Mouse (Mus musculus) heart, postnatal 0 days (tissue): ENCODE measurements around the gene Taf3. TPM values are rescaled to one million over a fixed set of nuclear protein-coding genes. Genes with fewer than 3 reads are reported as not detected.

Experiments used
- ATAC-seq: fragments of 200-750 bp; cut with Nextera tagmentation; 2 replicates; pipeline ENCODE4 v1.8.0; 2017; ENCODE audit warnings: low read depth, moderate number of reproducible peaks, moderate library complexity; ENCODE audit not compliant: insufficient read depth
- DNase-seq: peaks from one replicate; pipeline ENCODE4 v3.0.0-alpha.2; 2016; ENCODE audit warnings: low spot score
- H3K27ac ChIP-seq: fragments of 300-500 bp; sonication (generic); 2 replicates; pipeline ENCODE4 v1.5.1; 2014; ENCODE audit warnings: low read depth, mild to moderate bottlenecking
- H3K27me3 ChIP-seq: fragments of 300-500 bp; sonication (generic); 2 replicates; pipeline ENCODE4 v1.6.1; 2014; ENCODE audit warnings: low read length, mixed read lengths; ENCODE audit not compliant: control insufficient read depth, insufficient read depth
- H3K36me3 ChIP-seq: fragments of 300-500 bp; sonication (generic); replicated peaks from 2 replicates; pipeline ENCODE4 v1.6.1; 2014; ENCODE audit warnings: low read length, mixed read lengths; ENCODE audit not compliant: control insufficient read depth, insufficient read depth
- H3K4me1 ChIP-seq: fragments of 300-500 bp; sonication (generic); 2 replicates; pipeline ENCODE4 v1.6.1; 2014; ENCODE audit warnings: antibody characterized with exemption; ENCODE audit not compliant: control insufficient read depth, insufficient read depth
- H3K4me2 ChIP-seq: fragments of 300-500 bp; sonication (generic); 2 replicates; pipeline ENCODE4 v1.6.1; 2014; ENCODE audit warnings: low read depth, mild to moderate bottlenecking, low read length, moderate library complexity
- H3K4me3 ChIP-seq: fragments of 300-500 bp; sonication (generic); 2 replicates; pipeline ENCODE4 v1.5.1; 2014; ENCODE audit warnings: low read depth, low read length
- H3K9ac ChIP-seq: fragments of 300-500 bp; sonication (generic); replicated peaks from 2 replicates; pipeline ENCODE4 v1.6.1; 2014; ENCODE audit warnings: low read depth, low read length, mixed read lengths
- H3K9me3 ChIP-seq: fragments of 300-500 bp; sonication (generic); replicated peaks from 2 replicates; pipeline ENCODE4 v1.6.1; 2016; ENCODE audit warnings: low read length; ENCODE audit not compliant: control insufficient read depth
- CTCF ChIP-seq: IDR thresholded peaks from 2 replicates; pipeline ENCODE4 v1.5.1; 2016; ENCODE audit warnings: antibody characterized with exemption, control low read depth, low read depth
- EP300 ChIP-seq: IDR thresholded peaks from 2 replicates; pipeline ENCODE4 v1.6.1; 2016; ENCODE audit warnings: antibody characterized with exemption, low read depth
- WGBS: fragments of 180-500 bp; shearing (Covaris S2); extraction: QIAGEN DNeasy Blood & Tissue Kit; methylation state at CpG from one replicate; pipeline ENCODE4 v1.1.7; 2014; 5-methylcytosine and 5-hydroxymethylcytosine counted together
- polyA plus RNA-seq: library from polyadenylated mRNA; unstranded; fragments of >200 nt; fragmentation: Nextera tagmentation; extraction: Ambion mirVana; gene quantifications from 2 replicates; pipeline ENCODE4 v1.2.1, GENCODE M21; 2015
- total RNA-seq: library from RNA; depleted of rRNA; stranded (reverse); fragments of >200 nt; gene quantifications from 2 replicates; pipeline ENCODE4 v1.2.3, GENCODE M21; 2014; ENCODE audit warnings: low replicate concordance

The Taf3 gene
- total and polyA plus RNA-seq, 2 experiments from 2014 or later, result 3.0 to 6.3 TPM

- peaks cover 20% of the 10 kb centered on the region for H3K4me1 ChIP-seq
- H3K36me3 ChIP-seq, result no peaks in the 10 kb centered on the region; the same call in 1 of the 2 replicates
- TF ChIP-seq EP300 (no peak), CTCF (peak; percentile 32)
- peak within 1 kb of the TSS; percentile 92 for H3K4me3 ChIP-seq
- peak; percentile 98 for DNase-seq
- peak within 1 kb of the TSS; percentile 99 for H3K9ac ChIP-seq
- WGBS, result under 1% methylated on average over 61 of the region's 61 CpGs
- H3K27me3 ChIP-seq, result no peaks in the 10 kb centered on the region
- H3K9me3 ChIP-seq, result no peaks in the 10 kb centered on the region
- peak; percentile 97 for ATAC-seq
- H3K4me2 ChIP-seq, result peak within 1 kb of the TSS; percentile 80
- peak within 1 kb of the TSS; percentile 98 for H3K27ac ChIP-seq
Observed at GRCm38 (mm10) chr2:10080310-10081010, 32.1 kb upstream of the Taf3 start, which contains the start of the genes Atp5c1 and Kin. Atp5c1 (minus strand) TSS chr2:10080510. Kin (plus strand) TSS chr2:10080593.

- Histone ChIP-seq H3K4me1 (peaks cover 25% of the 10 kb centered on the region), H3K9ac (peak overlapping the region; percentile 99), H3K4me2 (peak overlapping the region; percentile 72), H3K9me3 (no peaks in the 10 kb centered on the region), H3K36me3 (no peaks in the 10 kb centered on the region; the same call in 1 of the 2 replicates), H3K27me3 (no peaks in the 10 kb centered on the region), H3K4me3 (peak overlapping the region; percentile 92), H3K27ac (peak overlapping the region; percentile 98)
- no peak for DNase-seq
- no peak for TF ChIP-seq EP300
- no peak for TF ChIP-seq CTCF
- peak; percentile 71 for ATAC-seq
- WGBS, result 1% methylated on average over 28 of the region's 28 CpGs
Observed at GRCm38 (mm10) chr2:10079745-10080309, 31.4 kb upstream of the Taf3 start.

GRCm38 (mm10) chr2:10076675-10077074 lies 28.3 kb upstream of the Taf3 start:
- Histone ChIP-seq H3K4me1 (peaks cover 34% of the 10 kb centered on the region), H3K36me3 (peaks cover 4% of the 10 kb centered on the region; the same call in 1 of the 2 replicates), H3K9me3 (no peaks in the 10 kb centered on the region), H3K27ac (no peak overlapping the region), H3K4me3 (peak overlapping the region; percentile 92), H3K9ac (peak overlapping the region; percentile 39), H3K27me3 (no peaks in the 10 kb centered on the region), H3K4me2 (peak overlapping the region; percentile 72)
- TF ChIP-seq CTCF (no peak), EP300 (no peak)
- WGBS, result 43% methylated on average over 8 of the region's 8 CpGs
- ATAC-seq, result no peak
- DNase-seq, result no peak

- 58% methylated on average over 7 of the region's 7 CpGs for WGBS
- Histone ChIP-seq H3K27ac (no peak overlapping the region), H3K36me3 (peaks cover 5% of the 10 kb centered on the region; the same call in 1 of the 2 replicates), H3K4me2 (0 out of 2 replicates have a peak overlapping the region, but pooled peaks have one; percentile 19), H3K9me3 (no peaks in the 10 kb centered on the region), H3K27me3 (no peaks in the 10 kb centered on the region), H3K9ac (0 out of 2 replicates have a peak overlapping the region, but pooled peaks have one; percentile 16), H3K4me1 (peaks cover 30% of the 10 kb centered on the region), H3K4me3 (no peak overlapping the region)
- TF ChIP-seq CTCF, result no peak
- TF ChIP-seq EP300, result no peak
- ATAC-seq, result no peak
- no peak for DNase-seq
Observed at GRCm38 (mm10) chr2:10074470-10074869, 26.1 kb upstream of the Taf3 start.

- peaks cover 26% of the 10 kb centered on the region for H3K36me3 ChIP-seq
- no peak overlapping the region for H3K4me2 ChIP-seq
- H3K27ac ChIP-seq, result no peak overlapping the region
- H3K27me3 ChIP-seq, result no peaks in the 10 kb centered on the region
- H3K4me1 ChIP-seq, result peaks cover 20% of the 10 kb centered on the region
- 59% methylated on average over 7 of the region's 7 CpGs for WGBS
- no peak for DNase-seq
- H3K9me3 ChIP-seq, result no peaks in the 10 kb centered on the region
- TF ChIP-seq CTCF, result no peak
- no peak for TF ChIP-seq EP300
- H3K4me3 ChIP-seq, result no peak overlapping the region
- no peak for ATAC-seq
- no peak overlapping the region for H3K9ac ChIP-seq
Observed at GRCm38 (mm10) chr2:10071751-10072150, 23.4 kb upstream of the Taf3 start.
